Mouse (Mus musculus): Measurements from ENCODE around the gene Fignl1.

GRCm38 (mm10) chr11:11752859-11753258 is 55.9 kb downstream of the Fignl1 start:
- TF ChIP-seq CTCF (IDR thresholded peaks at IDR 0.05; ENCODE audit: borderline replicate concordance, insufficient read depth, low read length) (no peak), POLR2A (IDR thresholded peaks at IDR 0.05; ENCODE audit: low read depth, low read length) (no peak)

All from embryonic fibroblast, embryonic 13.5 days (primary cell).